Mouse (Mus musculus): ENCODE results near the gene 5430403G16Rik. TPM values are rescaled to one million over a fixed set of nuclear protein-coding genes. Genes with fewer than 3 reads are reported as not detected.

5430403G16Rik gene
- 2.1 TPM for total RNA-seq (2023)

GRCm38 (mm10) chr5:109690537-109691201 is at the start of gene 5430403G16Rik:
5430403G16Rik (minus strand) TSS chr5:109691041.

Other genes starting within 250 kb of the 5430403G16Rik start
- gene Crlf2, start 132.0 kb downstream of the 5430403G16Rik start, total RNA-seq (2023): 59.8 TPM
- 10.0 TPM for gene 4930522L14Rik, start 60.8 kb upstream of the 5430403G16Rik start, total RNA-seq (2023)
- 15.4 TPM for gene Gm15446, start 232.4 kb upstream of the 5430403G16Rik start, total RNA-seq (2023)

Measured in CD4-positive naive resting alpha-beta T cell, adult 76 days (primary cell).